Mouse (Mus musculus): ENCODE results near the gene Slc29a3.
"Not testable (repeated sequence)": the region's sequence is repeated elsewhere in the genome, so short reads cannot be mapped to it uniquely, and the experiment has no call there.

Slc29a3 gene

DNA sequence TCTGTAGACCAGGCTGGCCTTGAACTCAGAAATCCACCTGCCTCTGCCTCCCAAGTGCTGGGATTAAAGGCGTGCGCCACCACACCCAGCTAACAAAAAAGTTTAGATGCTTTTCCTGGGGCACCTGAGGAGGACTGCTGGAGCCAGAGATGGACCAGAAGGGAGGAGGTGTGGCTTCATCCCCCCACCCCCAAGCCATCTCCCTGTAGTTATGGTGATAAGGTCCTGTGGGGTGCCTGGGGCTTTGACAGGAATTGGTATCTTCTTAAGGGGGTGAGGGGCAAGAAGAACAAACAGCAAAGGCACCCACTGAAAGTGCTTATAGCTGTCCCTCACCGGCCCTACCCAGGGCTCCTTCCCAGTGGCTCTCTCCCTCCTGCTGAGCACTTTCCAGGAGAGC lies 25.7 kb downstream of the Slc29a3 start:
- DNase-seq (ENCODE audit: low read depth, low spot score): peak; percentile 89

- peak; percentile 84 for DNase-seq (ENCODE audit: low read depth, low spot score)
Measured at GRCm38 (mm10) chr10:60724496-60724895, 28.1 kb downstream of the Slc29a3 start.

DNA sequence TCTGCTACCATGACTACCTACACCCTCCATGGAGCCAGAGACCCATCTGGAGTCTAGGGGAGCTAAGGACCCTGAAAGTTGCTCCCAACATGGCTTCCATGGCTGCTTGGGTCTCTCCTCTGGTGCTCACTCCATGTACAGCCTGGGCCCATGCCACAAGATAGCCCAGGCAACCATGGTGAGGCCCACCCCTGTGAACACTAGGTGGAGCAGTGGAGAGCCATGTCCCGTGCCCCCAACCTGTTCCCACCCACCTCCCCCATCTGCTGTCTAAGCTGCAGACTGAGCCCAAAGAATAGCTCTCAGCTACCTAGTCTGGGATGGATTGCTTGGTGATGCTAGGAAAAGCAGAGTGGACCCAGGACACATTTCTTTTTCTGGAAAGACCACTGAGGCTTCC lies 29.2 kb downstream of the Slc29a3 start:
- DNase-seq (ENCODE audit: low read depth, low spot score): peak; percentile 71

DNA sequence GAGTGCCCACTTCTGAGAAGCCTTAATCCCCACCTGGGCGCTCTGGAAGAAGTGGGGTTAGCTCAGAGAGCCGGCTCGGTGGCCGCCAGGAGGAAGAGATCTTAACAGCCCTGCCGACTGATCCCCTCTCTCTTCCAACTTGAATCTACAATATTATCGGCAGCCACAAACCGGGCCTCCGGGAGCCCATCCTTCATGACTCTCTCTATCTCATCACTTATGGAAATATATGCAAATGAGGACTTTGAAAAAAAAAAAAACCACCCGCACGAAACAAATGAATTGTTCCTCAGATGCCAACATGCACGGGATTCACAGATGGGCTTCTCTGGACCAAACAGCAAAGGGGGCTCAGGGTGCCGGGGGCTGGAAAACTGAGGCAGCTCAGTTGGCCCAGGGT lies 31.0 kb downstream of the Slc29a3 start:
- no peak for DNase-seq (ENCODE audit: low read depth, low spot score)

DNA sequence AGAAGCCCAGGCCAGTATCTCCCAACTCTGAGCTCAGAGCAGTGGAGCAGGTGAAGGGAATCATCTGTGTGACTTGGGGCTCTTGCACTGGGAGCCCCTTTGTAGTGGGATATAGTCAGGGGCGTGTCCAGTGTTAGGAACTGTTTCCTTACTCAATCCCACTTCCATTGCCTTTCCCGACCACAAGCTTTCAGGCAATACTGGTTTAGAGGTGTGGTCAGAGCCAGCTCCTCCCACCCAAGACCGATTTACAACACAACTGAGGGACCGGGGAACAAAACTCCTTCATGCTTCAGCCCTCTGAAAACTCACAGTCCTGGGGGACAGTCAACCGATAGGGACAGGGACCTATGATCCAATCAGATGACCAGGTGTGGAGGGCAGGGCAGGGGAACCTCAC lies 32.1 kb downstream of the Slc29a3 start:
- peak; percentile 79 for DNase-seq (ENCODE audit: low read depth, low spot score)

DNA sequence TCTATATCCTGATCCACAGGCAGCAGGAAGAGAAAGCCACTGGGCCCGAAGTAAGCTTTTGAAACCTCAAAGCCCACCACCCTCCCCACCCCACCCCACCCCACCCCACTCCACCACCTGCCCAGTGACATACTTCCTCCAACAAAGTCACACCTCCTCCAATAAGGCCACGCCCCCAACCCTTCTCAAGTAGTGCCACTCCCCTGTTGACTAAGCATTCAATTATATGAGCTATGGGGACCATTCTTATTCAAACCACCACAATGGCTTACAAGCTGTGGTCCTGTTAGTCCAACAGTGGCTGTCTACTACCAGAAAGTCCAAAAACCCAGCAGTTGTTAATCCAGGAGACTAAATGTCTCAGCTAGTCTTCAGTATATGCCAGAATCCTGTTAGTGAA lies 34.1 kb downstream of the Slc29a3 start:
- peak; percentile 59 for DNase-seq (ENCODE audit: low read depth, low spot score)

GRCm38 (mm10) chr10:60716449-60716848 lies 36.1 kb downstream of the Slc29a3 start:
- DNase-seq (ENCODE audit: low read depth, low spot score): no peak

GRCm38 (mm10) chr10:60712299-60712698 lies 40.3 kb downstream of the Slc29a3 start:
- DNase-seq (ENCODE audit: low read depth, low spot score): not testable (repeated sequence)

GRCm38 (mm10) chr10:60708837-60709236 lies 43.8 kb downstream of the Slc29a3 start:
- DNase-seq (ENCODE audit: low read depth, low spot score): no peak

DNA sequence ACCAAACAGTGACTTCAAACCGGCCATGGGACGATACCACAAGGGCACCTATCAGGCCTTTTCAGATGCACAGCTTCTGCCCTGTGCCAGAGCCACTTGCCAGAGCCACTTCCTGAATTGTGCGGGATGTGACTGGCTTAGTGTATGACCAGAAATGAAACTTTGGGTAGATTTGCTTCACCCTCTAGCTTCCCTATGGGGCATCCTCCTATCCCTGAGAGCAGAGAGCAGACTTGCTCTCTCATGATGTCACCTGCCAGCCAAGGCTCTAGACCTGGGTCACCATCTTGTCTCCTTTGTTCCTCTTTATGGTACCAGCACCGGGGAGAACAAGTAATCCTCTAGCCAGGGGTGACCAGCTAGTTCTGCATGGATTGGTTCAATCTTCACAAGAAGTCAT lies 46.3 kb downstream of the Slc29a3 start:
- no peak for DNase-seq (ENCODE audit: low read depth, low spot score)

GRCm38 (mm10) chr10:60705134-60705533 lies 47.5 kb downstream of the Slc29a3 start:
- DNase-seq (ENCODE audit: low read depth, low spot score): no peak

DNA sequence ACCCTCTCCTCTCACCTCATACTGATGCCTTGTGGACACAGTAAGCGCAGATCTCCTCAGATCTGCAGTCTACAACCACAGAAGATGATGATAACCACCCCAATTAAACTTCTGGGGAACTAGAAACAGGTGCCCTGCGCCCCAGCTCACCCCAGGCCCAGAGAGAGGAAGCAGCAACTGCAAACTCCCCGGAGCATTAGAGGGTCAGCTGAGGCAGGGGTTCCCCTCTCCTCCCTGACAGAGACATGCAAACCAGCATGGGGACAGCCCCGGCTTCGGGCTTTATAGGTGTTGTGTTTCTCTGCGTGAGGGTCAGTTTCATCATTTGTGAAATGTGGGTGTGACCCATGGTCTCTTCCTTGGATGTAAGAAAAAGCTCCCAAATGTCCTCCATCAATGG lies 54.8 kb downstream of the Slc29a3 start:
- no peak for DNase-seq (ENCODE audit: low read depth, low spot score)

GRCm38 (mm10) chr10:60696975-60697374 lies 55.6 kb downstream of the Slc29a3 start:
- DNase-seq (ENCODE audit: low read depth, low spot score): peak; percentile 78

DNA sequence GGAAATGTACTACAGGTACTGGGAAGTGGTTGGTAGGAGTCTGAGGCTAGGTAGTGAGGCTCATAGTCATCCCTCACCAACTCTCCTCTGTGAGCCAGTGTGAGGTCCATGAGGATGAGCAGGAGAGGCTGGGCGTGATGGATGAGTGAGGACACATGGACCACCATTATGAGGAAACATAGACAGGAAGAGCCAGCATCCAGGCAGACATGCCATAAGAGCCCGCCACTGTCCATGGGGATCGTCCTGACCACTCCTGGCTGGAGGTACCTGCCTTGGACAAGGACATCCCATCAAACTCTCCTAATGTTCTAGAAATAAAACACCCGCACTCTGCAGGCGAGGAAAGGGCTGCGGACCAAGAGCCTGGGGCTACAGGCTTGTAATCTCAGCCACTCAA lies 56.2 kb downstream of the Slc29a3 start, which contains the start of gene Cdh23:
TSS of gene Cdh23 (minus strand) at position 101 of the 400 bp plus-strand sequence.
- DNase-seq (ENCODE audit: low read depth, low spot score): no peak

DNA sequence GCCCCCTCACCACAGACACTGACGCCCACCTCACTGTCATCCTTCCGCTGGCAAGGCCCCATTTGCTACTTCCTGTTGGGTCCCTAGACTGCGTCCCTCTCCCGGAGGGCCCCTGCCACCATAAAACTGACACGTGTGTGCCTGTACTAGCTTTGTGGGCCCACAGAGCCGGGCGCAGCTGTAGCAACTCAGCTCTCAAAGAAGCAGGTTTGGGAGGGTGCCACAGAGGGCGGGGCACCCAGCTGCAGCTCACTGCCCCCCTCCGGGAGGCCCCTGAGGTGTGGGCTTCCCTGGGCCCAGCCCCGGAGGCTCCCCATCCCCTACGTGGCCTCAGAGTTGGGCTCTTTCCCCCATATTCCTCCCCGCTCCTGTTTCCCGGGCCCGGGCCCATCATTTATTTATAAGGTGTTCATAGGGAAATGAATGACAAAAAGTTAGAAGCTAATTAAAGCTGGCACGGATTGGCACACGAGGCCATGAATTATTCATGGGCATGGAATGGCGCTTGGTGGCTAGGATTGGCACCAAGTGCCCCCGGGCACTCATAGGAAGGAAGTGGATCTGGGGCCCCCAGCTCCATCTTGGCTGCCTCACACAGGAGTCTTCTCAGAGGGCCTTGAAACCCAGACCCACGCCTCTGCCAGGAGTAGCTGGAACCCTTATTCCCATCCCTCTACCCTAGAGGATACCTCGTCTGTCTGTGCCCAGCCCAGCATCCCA lies 60.8 kb downstream of the Slc29a3 start:
- DNase-seq (ENCODE audit: low read depth, low spot score): no peak

DNA sequence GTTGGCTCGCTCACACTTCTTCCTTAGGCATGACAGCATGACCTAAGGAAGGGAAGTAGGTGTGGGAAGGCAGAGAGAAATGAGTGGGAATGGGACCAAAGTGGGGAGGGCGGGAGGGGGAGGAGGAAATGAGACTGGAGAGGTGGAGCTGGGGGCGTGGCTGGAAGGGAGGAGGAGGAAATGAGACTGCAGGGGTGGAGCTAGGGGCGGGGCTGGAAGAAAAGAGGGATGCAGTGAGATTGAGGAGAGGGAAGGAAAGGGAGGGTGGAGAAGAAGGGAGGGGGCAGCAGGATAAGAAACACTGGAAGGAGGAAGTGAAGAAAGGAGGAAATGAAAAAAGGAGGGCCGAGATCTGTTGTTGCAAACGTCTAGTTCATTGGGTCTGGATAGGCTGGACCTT lies 61.6 kb downstream of the Slc29a3 start:
- no peak for DNase-seq (ENCODE audit: low read depth, low spot score)

GRCm38 (mm10) chr10:60689396-60689795 lies 63.2 kb downstream of the Slc29a3 start:
- no peak for DNase-seq (ENCODE audit: low read depth, low spot score)

DNA sequence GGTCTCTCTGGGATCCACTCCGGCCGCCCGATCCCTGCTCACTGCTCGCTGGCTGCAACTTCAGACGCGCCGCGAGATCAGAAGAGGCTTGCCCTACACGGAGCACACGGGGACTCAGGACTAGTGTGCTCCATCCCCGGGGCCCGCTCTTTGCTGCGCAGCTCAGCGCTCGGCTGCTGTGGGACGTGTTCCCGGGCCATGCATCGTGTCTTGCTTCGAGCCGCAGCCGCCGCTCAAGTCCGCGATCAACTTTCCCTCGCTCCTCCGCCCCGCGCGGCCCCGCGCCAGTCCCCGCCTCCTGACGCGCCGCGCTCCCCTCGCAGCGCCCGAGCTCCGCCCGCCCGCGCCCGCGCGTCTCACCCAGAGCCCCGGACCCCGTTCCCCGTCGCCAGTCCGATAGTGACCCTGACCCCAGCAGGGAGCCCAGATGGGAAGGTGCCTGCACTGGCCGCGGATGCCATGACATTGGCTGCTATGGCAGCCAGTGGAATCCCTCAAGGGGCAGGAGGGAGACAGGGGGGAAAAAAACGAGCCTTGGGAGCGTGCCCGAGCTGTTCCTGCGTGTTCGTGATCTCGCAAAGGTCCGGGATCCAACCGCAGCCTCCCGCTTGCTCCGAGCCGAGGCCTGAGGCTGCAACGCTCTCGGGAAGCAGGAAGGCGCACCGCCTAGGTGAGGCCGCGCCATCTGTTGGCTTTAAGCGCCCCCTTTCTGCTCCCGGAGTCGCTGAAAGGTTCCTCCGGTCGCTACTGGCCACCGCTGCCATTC lies 65.4 kb downstream of the Slc29a3 start:
- DNase-seq (ENCODE audit: low read depth, low spot score): peak; percentile 57

GRCm38 (mm10) chr10:60686641-60686975 lies 66.0 kb downstream of the Slc29a3 start:
- DNase-seq (ENCODE audit: low read depth, low spot score): peak; percentile 26

GRCm38 (mm10) chr10:60685764-60686640 lies 66.6 kb downstream of the Slc29a3 start:
- peak; percentile 50 for DNase-seq (ENCODE audit: low read depth, low spot score)

- no peak for DNase-seq (ENCODE audit: low read depth, low spot score)
Measured at GRCm38 (mm10) chr10:60678926-60679325, 73.7 kb downstream of the Slc29a3 start.

DNA sequence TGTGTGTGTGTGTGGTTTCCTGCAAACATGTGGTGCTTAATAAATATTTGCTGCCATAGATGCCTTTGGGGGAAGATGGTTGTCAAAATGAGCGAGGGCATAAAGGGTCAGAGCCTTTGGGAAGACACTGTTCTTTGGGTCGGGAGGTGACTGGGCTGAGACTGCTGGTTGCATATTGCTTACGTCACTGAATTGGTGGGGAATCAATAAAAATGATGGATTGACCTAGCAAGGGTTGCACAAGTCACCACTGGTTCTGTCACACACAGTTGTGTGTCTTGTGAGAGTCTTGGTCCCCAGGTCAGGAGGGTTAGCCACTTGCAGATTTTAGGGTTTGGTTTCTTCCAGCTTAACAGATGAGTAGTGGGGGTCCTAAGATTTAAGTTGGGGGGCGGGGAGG lies 75.3 kb downstream of the Slc29a3 start:
- DNase-seq (ENCODE audit: low read depth, low spot score): no peak

Measured in ES-CJ7 (cell line).